8 mouse cellular contexts compared by ENCODE assay signal in genomic region chr11:58225655-58226054, GRCm38 (mm10). TPM values are rescaled to one million over a fixed set of nuclear protein-coding genes. Genes with fewer than 3 reads are reported as not detected.
DNase-seq lines count a peak whose midpoint lies in the region; ATAC-seq and TF ChIP-seq lines count a peak whose summit lies in the region.

No protein-coding gene starts in this region.

- no peak overlapping the region for H3K4me2 ChIP-seq in hindbrain, embryonic 11.5 days (replicated peaks; ENCODE audit: low read depth, low read length)
- H3K4me2 ChIP-seq in hindbrain, embryonic 16.5 days (ENCODE audit: low read length): no peak overlapping the region
- H3K4me2 ChIP-seq in intestine, embryonic 15.5 days (replicated peaks): peak overlapping the region; percentile 31; the same call in 1 of the 2 replicates
- no peak overlapping the region for H3K4me2 ChIP-seq in midbrain, postnatal 0 days (ENCODE audit: low read depth, low read length, poor library complexity, severe bottlenecking)

- no peak overlapping the region for H3K9ac ChIP-seq in hindbrain, embryonic 11.5 days (ENCODE audit: low read depth, low read length)
- no peak overlapping the region for H3K9ac ChIP-seq in hindbrain, embryonic 16.5 days (ENCODE audit: low read depth, low read length)
- no peak overlapping the region for H3K9ac ChIP-seq in intestine, embryonic 15.5 days
- H3K9ac ChIP-seq in midbrain, postnatal 0 days (replicated peaks; ENCODE audit: low read length, poor library complexity, severe bottlenecking): no peak overlapping the region

- 6% methylated on average over 5 of the region's 5 CpGs for WGBS in hindbrain, embryonic 11.5 days
- WGBS in hindbrain, embryonic 16.5 days: 3% methylated on average over 5 of the region's 5 CpGs
- WGBS in intestine, embryonic 15.5 days: 4% methylated on average over 5 of the region's 5 CpGs
- WGBS in midbrain, postnatal 0 days: 16% methylated on average over 5 of the region's 5 CpGs

- peak; percentile 99; the same call in 1 of the 2 replicates for TF ChIP-seq CTCF in gastrocnemius, adult 2 months (IDR thresholded peaks at IDR 0.05)
- TF ChIP-seq CTCF in midbrain, postnatal 0 days (IDR thresholded peaks at IDR 0.05): peak; percentile 84

- no peak for ATAC-seq in hindbrain, embryonic 11.5 days (ENCODE audit: low FRiP score)
- no peak for ATAC-seq in hindbrain, embryonic 16.5 days
- ATAC-seq in intestine, embryonic 15.5 days: peak; percentile 76
- ATAC-seq in midbrain, postnatal 0 days (ENCODE audit: low FRiP score): no peak

- DNase-seq in hindbrain, embryonic 11.5 days (ENCODE audit: low spot score): peak; percentile 82
- DNase-seq in cerebellum, adult 11-12 months: peak; percentile 38
- peak; percentile 80 for DNase-seq in gastrocnemius, adult 2 months
- peak; percentile 55 to 65 for DNase-seq in left cerebral cortex, postnatal 14 days (ENCODE audit: low spot score in 2 of 2)
- DNase-seq in midbrain, postnatal 0 days (ENCODE audit: low spot score): peak; percentile 27
- DNase-seq in splenic B cell, adult 2 months (ENCODE audit: low read depth, low spot score): peak; percentile 82

- no peaks in the 10 kb centered on the region for H3K27me3 ChIP-seq in hindbrain, embryonic 11.5 days (ENCODE audit: control insufficient read depth, insufficient read depth, low read length)
- H3K27me3 ChIP-seq in hindbrain, embryonic 16.5 days (replicated peaks; ENCODE audit: control insufficient read depth, insufficient read depth, low read length): no peaks in the 10 kb centered on the region
- H3K27me3 ChIP-seq in intestine, embryonic 15.5 days (replicated peaks): no peaks in the 10 kb centered on the region
- no peaks in the 10 kb centered on the region for H3K27me3 ChIP-seq in midbrain, postnatal 0 days (ENCODE audit: insufficient read depth, low read length)
- no peaks in the 10 kb centered on the region for H3K27me3 ChIP-seq in splenic B cell, adult 2 months (ENCODE audit: control insufficient read depth, insufficient read depth, low read length, poor library complexity, severe bottlenecking)

- intact Hi-C loops in gastrocnemius, adult 2 months (cut with DNase I): loop anchor here (1.0 to 5.0 kb wide), 2 partner anchors 46 to 77 kb away; no protein-coding TSS in a partner anchor
- intact Hi-C loops in left cerebral cortex, postnatal 14 days (cut with DNase I): loop anchor here (2.0 kb wide), 1 partner anchor 47 kb away; no protein-coding TSS in a partner anchor

- no peaks in the 10 kb centered on the region for H3K9me3 ChIP-seq in hindbrain, embryonic 11.5 days (ENCODE audit: control insufficient read depth, low read length)
- H3K9me3 ChIP-seq in hindbrain, embryonic 16.5 days (ENCODE audit: control insufficient read depth, low read length): no peaks in the 10 kb centered on the region
- no peaks in the 10 kb centered on the region for H3K9me3 ChIP-seq in intestine, embryonic 15.5 days
- no peaks in the 10 kb centered on the region for H3K9me3 ChIP-seq in midbrain, postnatal 0 days (ENCODE audit: low read length)

- no peaks in the 10 kb centered on the region for H3K36me3 ChIP-seq in hindbrain, embryonic 11.5 days (ENCODE audit: control insufficient read depth, insufficient read depth, low read length)
- no peaks in the 10 kb centered on the region for H3K36me3 ChIP-seq in hindbrain, embryonic 16.5 days (ENCODE audit: control insufficient read depth, insufficient read depth, low read length)
- H3K36me3 ChIP-seq in intestine, embryonic 15.5 days: no peaks in the 10 kb centered on the region
- no peaks in the 10 kb centered on the region for H3K36me3 ChIP-seq in midbrain, postnatal 0 days (ENCODE audit: insufficient read depth, low read length)
- peaks cover under 1% of the 10 kb centered on the region; the same call in 1 of the 2 replicates for H3K36me3 ChIP-seq in splenic B cell, adult 2 months (ENCODE audit: control insufficient read depth, insufficient read depth, low read length, poor library complexity, severe bottlenecking)

- no peaks in the 10 kb centered on the region for H3K4me1 ChIP-seq in hindbrain, embryonic 11.5 days (replicated peaks; ENCODE audit: control insufficient read depth, insufficient read depth, low read length)
- H3K4me1 ChIP-seq in hindbrain, embryonic 16.5 days (ENCODE audit: control insufficient read depth, insufficient read depth, low read depth, low read length): no peaks in the 10 kb centered on the region
- peaks cover 5% of the 10 kb centered on the region; the same call in 1 of the 2 replicates for H3K4me1 ChIP-seq in intestine, embryonic 15.5 days (replicated peaks)
- no peaks in the 10 kb centered on the region for H3K4me1 ChIP-seq in midbrain, postnatal 0 days (ENCODE audit: insufficient read depth, low read length)

- no peak overlapping the region for H3K27ac ChIP-seq in hindbrain, embryonic 11.5 days (ENCODE audit: low read depth, low read length)
- no peak overlapping the region for H3K27ac ChIP-seq in hindbrain, embryonic 16.5 days (ENCODE audit: low read depth, low read length)
- H3K27ac ChIP-seq in gastrocnemius, adult 2 months: peak overlapping the region; percentile 68
- H3K27ac ChIP-seq in intestine, embryonic 15.5 days: 0 out of 2 replicates have a peak overlapping the region, but pooled peaks have one; percentile 44
- no peak overlapping the region for H3K27ac ChIP-seq in midbrain, postnatal 0 days (ENCODE audit: low read depth, low read length)

- no peak overlapping the region for H3K4me3 ChIP-seq in hindbrain, embryonic 11.5 days (ENCODE audit: low read depth, low read length)
- H3K4me3 ChIP-seq in hindbrain, embryonic 16.5 days (ENCODE audit: low read length): no peak overlapping the region
- H3K4me3 ChIP-seq in gastrocnemius, adult 2 months: peak overlapping the region; percentile 30; the same call in 1 of the 2 replicates
- H3K4me3 ChIP-seq in intestine, embryonic 15.5 days (replicated peaks): no peak overlapping the region
- no peak overlapping the region for H3K4me3 ChIP-seq in midbrain, postnatal 0 days (ENCODE audit: low read depth, low read length)

RNA-seq across cellular contexts. Expression of gene Irgm2, which starts 26.2 kb away (rescaled TPM):
- 0.71 and 1.3 TPM in 2 replicates for polyA plus RNA-seq in hindbrain, embryonic 11.5 days (2014; fragmentation: Nextera tagmentation; extraction: Ambion mirVana)
- polyA plus RNA-seq in hindbrain, embryonic 16.5 days (2015; fragmentation: Nextera tagmentation; extraction: Ambion mirVana): 1.5 and 1.7 TPM in 2 replicates
- total RNA-seq in gastrocnemius, adult 2 months (2021): 10 to 100 TPM in 1 of 2 experiments, 1 to 10 TPM in 1; 8.7 to 14.6 TPM
- 3.8 TPM in 2 replicates for polyA plus RNA-seq in intestine, embryonic 15.5 days (2015; fragmentation: Nextera tagmentation; extraction: Ambion mirVana)
- total RNA-seq in left cerebral cortex, postnatal 14 days (2021): 1 to 10 TPM; 1.6 to 1.7 TPM
- total RNA-seq in midbrain, postnatal 0 days (2014; rRNA removed): 0.77 and 2.1 TPM in 2 replicates
- 0.67 and 1.1 TPM in 2 replicates for polyA plus RNA-seq in midbrain, postnatal 0 days (2015; fragmentation: Nextera tagmentation; extraction: Ambion mirVana)

RNA-seq across cellular contexts. Expression of gene Igtp, which starts 26.3 kb away (rescaled TPM):
- polyA plus RNA-seq in hindbrain, embryonic 11.5 days (2014; fragmentation: Nextera tagmentation; extraction: Ambion mirVana): 2.5 and 3.3 TPM in 2 replicates
- 2.3 and 2.4 TPM in 2 replicates for polyA plus RNA-seq in hindbrain, embryonic 16.5 days (2015; fragmentation: Nextera tagmentation; extraction: Ambion mirVana)
- 1 to 10 TPM; 6.5 to 9.7 TPM for total RNA-seq in gastrocnemius, adult 2 months (2021)
- polyA plus RNA-seq in intestine, embryonic 15.5 days (2015; fragmentation: Nextera tagmentation; extraction: Ambion mirVana): 5.0 and 5.6 TPM in 2 replicates
- total RNA-seq in left cerebral cortex, postnatal 14 days (2021): 1 to 10 TPM; 2.1 TPM
- total RNA-seq in midbrain, postnatal 0 days (2014; rRNA removed): 1.6 and 2.4 TPM in 2 replicates
- 1.9 and 2.7 TPM in 2 replicates for polyA plus RNA-seq in midbrain, postnatal 0 days (2015; fragmentation: Nextera tagmentation; extraction: Ambion mirVana)

RNA-seq across cellular contexts. Expression of gene 4930438A08Rik, which starts 48.9 kb away (rescaled TPM):
- not detected in 2 replicates for polyA plus RNA-seq in hindbrain, embryonic 11.5 days (2014; fragmentation: Nextera tagmentation; extraction: Ambion mirVana)
- polyA plus RNA-seq in hindbrain, embryonic 16.5 days (2015; fragmentation: Nextera tagmentation; extraction: Ambion mirVana): 0.11 TPM in 1 of 2 replicates, not detected in the other
- total RNA-seq in gastrocnemius, adult 2 months (2021): not detected
- polyA plus RNA-seq in intestine, embryonic 15.5 days (2015; fragmentation: Nextera tagmentation; extraction: Ambion mirVana): not detected in 2 replicates
- not detected for total RNA-seq in left cerebral cortex, postnatal 14 days (2021)
- total RNA-seq in midbrain, postnatal 0 days (2014; rRNA removed): 0.09 and 0.38 TPM in 2 replicates
- not detected in 2 replicates for polyA plus RNA-seq in midbrain, postnatal 0 days (2015; fragmentation: Nextera tagmentation; extraction: Ambion mirVana)

RNA-seq across cellular contexts. Expression of gene Mrpl22, which starts 54.2 kb away (rescaled TPM):
- 117 and 132 TPM in 2 replicates for polyA plus RNA-seq in hindbrain, embryonic 11.5 days (2014; fragmentation: Nextera tagmentation; extraction: Ambion mirVana)
- 90.2 and 92.1 TPM in 2 replicates for polyA plus RNA-seq in hindbrain, embryonic 16.5 days (2015; fragmentation: Nextera tagmentation; extraction: Ambion mirVana)
- total RNA-seq in gastrocnemius, adult 2 months (2021): 10 to 100 TPM; 35.6 to 45.8 TPM
- 126 and 128 TPM in 2 replicates for polyA plus RNA-seq in intestine, embryonic 15.5 days (2015; fragmentation: Nextera tagmentation; extraction: Ambion mirVana)
- 10 to 100 TPM; 30.8 to 33.4 TPM for total RNA-seq in left cerebral cortex, postnatal 14 days (2021)
- 33.5 and 39.6 TPM in 2 replicates for total RNA-seq in midbrain, postnatal 0 days (2014; rRNA removed)
- 88.3 and 96.2 TPM in 2 replicates for polyA plus RNA-seq in midbrain, postnatal 0 days (2015; fragmentation: Nextera tagmentation; extraction: Ambion mirVana)

RNA-seq across cellular contexts. Expression of gene Gemin5, which starts 57.3 kb away (rescaled TPM):
- 21.0 and 32.0 TPM in 2 replicates for polyA plus RNA-seq in hindbrain, embryonic 11.5 days (2014; fragmentation: Nextera tagmentation; extraction: Ambion mirVana)
- polyA plus RNA-seq in hindbrain, embryonic 16.5 days (2015; fragmentation: Nextera tagmentation; extraction: Ambion mirVana): 12.5 and 13.4 TPM in 2 replicates
- 10 to 100 TPM in 1 of 2 experiments, 1 to 10 TPM in 1; 8.7 to 10.9 TPM for total RNA-seq in gastrocnemius, adult 2 months (2021)
- 18.5 and 18.6 TPM in 2 replicates for polyA plus RNA-seq in intestine, embryonic 15.5 days (2015; fragmentation: Nextera tagmentation; extraction: Ambion mirVana)
- 10 to 100 TPM; 16.0 to 18.0 TPM for total RNA-seq in left cerebral cortex, postnatal 14 days (2021)
- total RNA-seq in midbrain, postnatal 0 days (2014; rRNA removed): 19.2 and 24.0 TPM in 2 replicates
- polyA plus RNA-seq in midbrain, postnatal 0 days (2015; fragmentation: Nextera tagmentation; extraction: Ambion mirVana): 8.1 and 9.9 TPM in 2 replicates

Comparison
In these comparisons a context has a peak if more than half of its experiments do, and no peak if none do; other contexts are left out.
1. DNase-seq: peak in every context shown above with its lines; median percentile 82 in hindbrain, embryonic 11.5 days; 82 in splenic B cell, adult 2 months; 80 in gastrocnemius, adult 2 months; 60 in left cerebral cortex, postnatal 14 days; 38 in cerebellum, adult 11-12 months; 27 in midbrain, postnatal 0 days.
2. H3K27ac ChIP-seq: peak in gastrocnemius, adult 2 months (single experiment) and intestine, embryonic 15.5 days (single experiment); none in hindbrain, embryonic 11.5 days (single experiment), hindbrain, embryonic 16.5 days (single experiment) and midbrain, postnatal 0 days (single experiment).